Mouse (Mus musculus): ENCODE data around the gene Prps1l1.

- TF ChIP-seq ZNF384 (IDR thresholded peaks at IDR 0.05; ENCODE audit: low read depth, low read length) (no peak), CHD2 (IDR thresholded peaks at IDR 0.05; ENCODE audit: low read depth, low read length) (no peak)
These were observed 46.6 kb upstream of the Prps1l1 start for GRCm38 (mm10) chr12:34937918-34938317.
